Mouse (Mus musculus) right cerebral cortex, postnatal 25 days (tissue): ENCODE data around the gene Gng12.
A peak's percentile ranks its signal among the peaks of the same experiment; 100 is the strongest.
"Not testable (repeated sequence)": the region's sequence is repeated elsewhere in the genome, so short reads cannot be mapped to it uniquely, and the experiment has no call there.

Source experiments
- DNase-seq: peaks from one replicate; pipeline ENCODE4 v3.0.0; 2022

Gng12 gene

GRCm38 (mm10) chr6:66896119-66896920, at the start of gene Gng12:
Gng12 (plus strand) TSS chr6:66896397.
- DNase-seq, result peak; percentile 79

- no peak for DNase-seq
Observed at GRCm38 (mm10) chr6:66848936-66849335, 47.3 kb upstream of the Gng12 start.

- DNase-seq, result no peak
Observed at GRCm38 (mm10) chr6:66856236-66856635, 40.0 kb upstream of the Gng12 start.

DNA sequence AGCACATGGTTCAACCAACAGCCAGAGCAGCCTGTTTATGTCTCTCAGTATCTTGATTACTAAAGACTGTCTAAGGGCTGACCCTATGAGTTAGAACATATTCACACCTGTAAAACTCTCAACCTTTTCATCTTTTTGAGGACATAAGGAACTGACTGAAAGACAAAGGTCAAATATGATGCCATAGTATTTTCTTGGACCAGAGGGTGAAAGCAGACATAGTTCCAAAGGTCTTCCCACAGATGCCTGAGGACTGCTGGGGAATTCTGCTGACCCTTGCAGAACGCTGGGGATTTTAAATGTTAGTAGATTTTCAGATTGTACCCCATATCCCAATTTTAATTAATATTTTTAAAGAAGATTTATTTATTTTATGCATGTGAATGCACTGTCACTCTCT, 37.8 kb upstream of the Gng12 start:
- no peak for DNase-seq

DNA sequence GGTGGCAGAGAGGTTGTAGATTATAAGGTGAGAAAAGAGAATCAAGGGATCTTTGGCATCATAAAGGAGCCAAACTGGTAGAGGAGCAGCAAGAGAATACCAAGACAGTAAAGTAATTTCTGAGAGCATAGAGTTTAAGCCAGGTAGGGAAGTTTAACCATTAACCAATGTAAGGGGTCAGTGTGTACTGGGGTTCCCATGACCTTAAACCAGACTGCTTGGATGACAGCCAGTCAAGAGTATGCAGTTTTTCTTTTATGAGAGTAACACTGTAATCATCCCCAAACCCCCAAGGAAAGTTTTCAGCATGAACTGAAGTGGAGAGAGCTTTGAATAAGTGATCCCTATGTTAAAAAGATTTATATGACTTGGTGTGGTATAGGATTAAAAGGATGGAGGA, 36.8 kb upstream of the Gng12 start:
- DNase-seq, result no peak

DNA sequence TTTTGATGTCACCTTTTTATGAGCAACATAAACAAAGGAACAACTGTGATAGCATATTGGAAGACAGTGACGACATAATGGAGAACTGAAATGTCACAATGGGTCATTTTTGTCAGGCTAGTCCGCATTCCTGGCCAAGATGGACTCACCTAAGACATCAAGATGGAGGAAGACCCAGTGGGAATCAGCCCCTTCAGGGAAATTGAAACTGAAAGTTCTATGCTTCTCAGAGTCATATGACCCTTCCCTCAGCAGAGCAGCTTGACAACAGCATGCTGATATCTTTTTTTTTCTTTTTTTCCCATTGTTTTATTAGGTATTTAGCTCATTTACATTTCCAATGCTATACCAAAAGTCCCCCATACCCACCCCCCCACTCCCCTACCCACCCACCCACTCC, 31.7 kb upstream of the Gng12 start:
- DNase-seq, result no peak

- DNase-seq, result no peak
Observed at GRCm38 (mm10) chr6:66866295-66866694, 29.9 kb upstream of the Gng12 start.

DNA sequence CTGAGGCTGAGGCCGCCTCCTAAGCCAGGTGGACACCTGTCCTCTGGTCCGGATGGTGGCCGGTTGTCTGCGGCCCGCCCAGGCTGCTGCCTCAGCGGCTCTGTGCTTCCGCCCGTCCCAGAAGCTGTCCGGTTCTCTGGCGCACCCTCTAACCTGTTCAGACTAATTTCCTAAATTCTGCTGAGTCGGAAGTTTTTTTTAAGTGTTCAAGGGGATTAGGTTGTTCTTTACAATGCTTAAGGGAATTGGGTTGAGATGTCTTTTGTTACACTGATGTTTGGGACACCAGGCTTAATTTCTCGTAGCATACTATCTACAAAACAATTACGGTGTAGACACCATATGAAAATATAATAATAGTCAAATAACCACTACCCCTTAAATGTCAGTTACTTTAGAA, 19.1 kb upstream of the Gng12 start:
- DNase-seq, result not testable (repeated sequence)

DNA sequence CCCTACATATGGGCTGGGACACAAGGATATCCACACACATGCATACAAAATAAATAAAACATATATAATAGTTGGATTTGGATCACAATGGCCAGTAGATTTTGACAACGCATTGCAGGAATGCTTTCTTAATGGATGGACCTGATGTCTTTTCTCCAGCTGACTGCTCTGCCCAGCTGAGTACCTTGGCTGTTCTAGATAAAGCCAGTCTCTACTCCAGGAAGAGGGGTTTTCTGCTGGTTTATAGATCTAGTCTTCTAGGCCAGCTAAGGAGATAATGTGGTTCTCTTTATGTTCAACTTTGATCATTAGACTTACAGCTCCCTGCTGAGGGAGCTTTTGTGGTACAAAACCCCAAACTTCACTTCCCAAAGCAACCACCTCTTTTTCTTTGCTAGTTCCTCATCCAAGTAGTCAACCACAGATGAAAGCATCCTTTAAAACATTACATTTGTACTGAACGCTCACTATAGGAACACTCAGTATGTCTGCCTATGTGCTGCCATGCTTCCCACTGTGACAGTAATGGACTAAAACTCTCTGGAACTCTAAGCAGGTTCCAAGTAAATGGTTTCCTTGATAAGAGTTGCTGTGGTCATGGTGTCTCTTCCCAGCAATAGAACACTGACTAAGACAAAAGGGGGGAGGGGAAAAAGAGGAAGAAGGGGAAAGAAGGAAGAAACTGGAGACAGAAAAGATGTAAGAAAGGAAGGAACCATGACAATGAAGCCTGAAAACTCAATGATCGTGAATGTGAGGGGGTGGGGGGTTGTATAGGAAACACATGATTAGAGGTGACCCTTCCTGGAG, 5.6 kb upstream of the Gng12 start:
- no peak for DNase-seq

GRCm38 (mm10) chr6:66893950-66894349, 2.2 kb upstream of the Gng12 start:
- no peak for DNase-seq

- no peak for DNase-seq
Observed at GRCm38 (mm10) chr6:66894999-66895398, 1.2 kb upstream of the Gng12 start.

- DNase-seq, result no peak
Observed at GRCm38 (mm10) chr6:66896921-66897645, 886 bp downstream of the Gng12 start.

GRCm38 (mm10) chr6:66897994-66898393, 1.8 kb downstream of the Gng12 start:
- DNase-seq, result no peak

DNA sequence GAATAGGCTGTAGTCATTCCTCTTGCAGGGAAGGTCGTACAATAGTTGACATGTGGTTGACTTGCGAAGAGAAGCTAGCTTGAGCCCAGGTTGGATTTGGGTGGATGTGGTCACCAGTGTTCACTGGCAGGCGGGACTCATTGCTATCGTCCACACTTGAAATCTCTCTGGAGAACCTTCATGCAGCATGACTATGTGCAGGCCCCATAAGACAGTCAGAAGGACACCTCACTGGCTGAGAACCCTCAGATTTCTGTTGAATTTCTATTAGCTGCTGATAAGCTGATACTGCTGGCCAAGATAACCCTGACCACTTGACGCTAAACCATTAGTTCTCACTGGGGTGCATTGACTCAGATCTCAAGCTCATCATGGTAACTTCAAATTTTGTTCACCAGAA, 5.7 kb downstream of the Gng12 start:
- no peak for DNase-seq

- peak; percentile 55 for DNase-seq
Observed at GRCm38 (mm10) chr6:66903206-66903605, 7.0 kb downstream of the Gng12 start.

DNA sequence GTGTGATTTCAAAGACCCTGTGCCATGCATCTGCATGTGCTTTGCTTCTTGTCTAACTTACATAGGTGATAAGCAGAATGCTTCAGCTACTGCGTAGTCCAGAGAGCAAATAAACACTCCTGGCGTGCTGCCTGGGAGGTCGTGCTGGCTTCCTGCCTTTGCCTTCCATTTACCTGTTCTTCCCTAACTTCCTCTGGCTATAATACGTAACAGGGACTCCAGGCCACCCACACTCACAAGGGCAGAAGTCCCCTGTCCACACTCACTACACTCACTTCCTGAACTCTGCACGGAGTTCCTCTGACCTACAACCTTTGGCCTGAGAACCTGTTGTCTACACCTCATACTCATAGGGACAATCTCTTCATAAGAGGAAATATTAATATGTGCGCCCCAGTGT, 7.5 kb downstream of the Gng12 start:
- no peak for DNase-seq

DNA sequence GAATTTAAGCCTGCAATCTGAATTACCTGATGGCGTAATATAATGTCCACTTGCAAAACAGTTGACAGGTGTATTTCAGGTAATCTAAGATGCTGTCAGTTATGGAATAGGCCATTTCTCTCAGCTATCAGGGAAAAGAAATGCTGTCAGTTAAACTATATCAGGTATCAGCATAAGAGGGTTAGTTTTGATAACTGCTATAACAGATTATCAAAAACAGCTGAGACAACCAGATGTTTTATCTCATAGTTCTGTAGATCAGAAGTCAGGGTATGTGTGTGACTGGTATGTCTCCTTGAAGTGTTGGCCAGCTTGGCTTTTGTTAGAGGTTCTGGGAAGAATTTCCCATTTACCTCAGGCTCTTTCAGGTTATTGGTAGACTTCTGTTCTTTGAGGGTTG, 10.0 kb downstream of the Gng12 start:
- DNase-seq, result no peak

GRCm38 (mm10) chr6:66908327-66908973, 12.3 kb downstream of the Gng12 start:
- no peak for DNase-seq

DNA sequence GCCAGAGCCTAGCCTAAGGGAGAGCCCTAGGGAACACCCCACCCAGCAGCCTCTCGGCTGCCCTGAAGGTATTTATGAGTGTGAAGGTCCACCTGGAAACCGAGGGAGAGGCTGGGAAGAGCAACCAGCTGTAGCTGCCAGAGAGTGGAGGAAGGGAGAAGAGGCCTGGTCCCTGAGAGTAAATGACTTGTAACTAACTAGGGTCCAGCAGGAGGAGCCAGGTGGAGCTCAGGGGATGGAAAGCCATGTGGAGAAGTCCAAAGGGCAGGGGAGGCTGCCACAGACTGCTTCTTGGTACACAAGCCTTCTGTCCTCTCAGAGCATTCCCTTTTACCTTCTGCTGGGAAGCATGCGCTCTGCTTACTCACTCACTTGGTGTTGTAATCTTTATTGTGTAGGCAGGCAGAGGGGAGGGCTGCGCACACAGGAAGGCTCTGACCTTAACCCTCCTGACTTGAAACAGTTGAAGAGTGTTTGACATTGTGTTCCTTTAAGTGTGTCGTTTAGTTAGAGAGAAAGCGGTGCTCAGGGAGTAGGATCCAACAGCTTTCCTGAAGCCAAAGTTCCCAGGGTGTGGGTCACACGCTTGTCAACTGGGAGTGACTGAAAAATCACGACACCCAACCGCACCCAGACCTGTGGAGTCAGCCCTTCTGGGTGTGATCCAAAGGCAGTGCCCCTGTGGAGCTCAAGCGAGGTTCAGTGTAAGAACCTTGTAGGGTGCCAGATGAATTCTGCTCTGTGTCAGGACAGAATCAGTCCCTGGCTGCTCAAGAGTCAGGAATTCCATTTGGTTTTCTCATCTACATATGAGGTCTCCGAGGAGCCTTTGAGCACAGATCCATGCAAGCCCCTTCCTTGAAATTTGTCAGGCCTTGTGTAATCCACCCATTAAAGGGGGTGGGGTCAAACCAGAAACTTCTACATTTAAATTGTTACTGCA, 14.6 kb downstream of the Gng12 start:
- DNase-seq, result no peak

- no peak for DNase-seq
Observed at GRCm38 (mm10) chr6:66913355-66913754, 17.2 kb downstream of the Gng12 start.

GRCm38 (mm10) chr6:66915592-66915991, 19.4 kb downstream of the Gng12 start:
- no peak for DNase-seq

DNA sequence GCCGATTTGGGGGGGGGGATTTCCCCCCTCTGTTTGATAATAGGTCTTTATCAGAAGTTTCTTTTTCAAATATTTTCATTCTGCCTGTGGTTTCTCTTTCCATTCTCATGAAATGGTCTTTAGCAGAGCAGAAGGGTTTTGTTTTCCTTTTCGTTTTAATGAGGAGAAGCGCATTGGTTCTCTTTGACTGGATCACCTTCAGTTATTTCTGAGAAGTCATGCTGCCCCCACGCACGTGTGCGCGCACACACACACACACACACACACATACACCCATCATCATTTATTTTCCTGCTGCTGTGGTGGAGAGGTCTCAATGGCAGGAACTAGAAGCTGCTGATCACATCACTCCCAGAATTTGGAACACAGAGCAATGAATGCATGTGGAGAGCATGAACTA, 20.8 kb downstream of the Gng12 start:
- DNase-seq, result no peak
